Mouse (Mus musculus): ENCODE measurements around the gene Gzmd. TPM values are rescaled to one million over a fixed set of nuclear protein-coding genes. Genes with fewer than 3 reads are reported as not detected.
"Not testable (repeated sequence)": the region's sequence is repeated elsewhere in the genome, so short reads cannot be mapped to it uniquely, and the experiment has no call there.

Gzmd gene
- total RNA-seq (2021), result not detected
- long read RNA-seq, experiment 1, result 0 reads
- long read RNA-seq, experiment 2, result 0 reads

GRCm38 (mm10) chr14:56132508-56132907 lies at the start of gene Gzmd:
Gzmd (minus strand) TSS chr14:56132608.
- DNase-seq; intact Hi-C loops (cut with DNase I; ENCODE audit: low total_unique reads): not testable (repeated sequence)

GRCm38 (mm10) chr14:56177651-56178050 lies 45.2 kb upstream of the Gzmd start:
- intact Hi-C loops (cut with DNase I; ENCODE audit: low total_unique reads), result not testable (repeated sequence)
- peak; percentile 33 for DNase-seq

GRCm38 (mm10) chr14:56174499-56174898 lies 42.1 kb upstream of the Gzmd start, which contains the start of gene Gzmn:
Gzmn (minus strand) TSS chr14:56174599.
- intact Hi-C loops (cut with DNase I; ENCODE audit: low total_unique reads), result no loop called here
- DNase-seq, result no peak

- DNase-seq, result no peak
- intact Hi-C loops (cut with DNase I; ENCODE audit: low total_unique reads), result no loop called here
These were observed 41.0 kb upstream of the Gzmd start for GRCm38 (mm10) chr14:56173396-56173795.

GRCm38 (mm10) chr14:56172744-56173143 lies 40.3 kb upstream of the Gzmd start:
- no peak for DNase-seq
- intact Hi-C loops (cut with DNase I; ENCODE audit: low total_unique reads), result no loop called here

GRCm38 (mm10) chr14:56168009-56168408 lies 35.6 kb upstream of the Gzmd start:
- DNase-seq, result no peak
- intact Hi-C loops (cut with DNase I; ENCODE audit: low total_unique reads), result no loop called here

GRCm38 (mm10) chr14:56162109-56162508 lies 29.7 kb upstream of the Gzmd start:
- intact Hi-C loops (cut with DNase I; ENCODE audit: low total_unique reads), result no loop called here
- no peak for DNase-seq

- DNase-seq; intact Hi-C loops (cut with DNase I; ENCODE audit: low total_unique reads): not testable (repeated sequence)
These were observed 27.1 kb upstream of the Gzmd start, which contains the start of gene Gzmg for GRCm38 (mm10) chr14:56159479-56159878. Gzmg (minus strand) TSS chr14:56159579.

GRCm38 (mm10) chr14:56155340-56155739 lies 22.9 kb upstream of the Gzmd start:
- no peak for DNase-seq
- intact Hi-C loops (cut with DNase I; ENCODE audit: low total_unique reads), result no loop called here

GRCm38 (mm10) chr14:56133675-56134074 lies 1.3 kb upstream of the Gzmd start:
- DNase-seq; intact Hi-C loops (cut with DNase I; ENCODE audit: low total_unique reads): not testable (repeated sequence)

GRCm38 (mm10) chr14:56128341-56128740 lies 4.1 kb downstream of the Gzmd start:
- DNase-seq, result no peak
- intact Hi-C loops (cut with DNase I; ENCODE audit: low total_unique reads), result no loop called here

GRCm38 (mm10) chr14:56123516-56123915 lies 8.9 kb downstream of the Gzmd start:
- DNase-seq, result no peak
- intact Hi-C loops (cut with DNase I; ENCODE audit: low total_unique reads), result no loop called here

GRCm38 (mm10) chr14:56120525-56120924 lies 11.9 kb downstream of the Gzmd start, which contains the start of gene Gzme:
Gzme (minus strand) TSS chr14:56120625.
- no peak for DNase-seq
- intact Hi-C loops (cut with DNase I; ENCODE audit: low total_unique reads), result no loop called here

- intact Hi-C loops (cut with DNase I; ENCODE audit: low total_unique reads); DNase-seq: not testable (repeated sequence)
These were observed 16.7 kb downstream of the Gzmd start for GRCm38 (mm10) chr14:56115531-56116310.

GRCm38 (mm10) chr14:56105447-56106180 lies 26.8 kb downstream of the Gzmd start:
- DNase-seq, result no peak
- intact Hi-C loops (cut with DNase I; ENCODE audit: low total_unique reads), result no loop called here

GRCm38 (mm10) chr14:56105016-56105415 lies 27.4 kb downstream of the Gzmd start:
- intact Hi-C loops (cut with DNase I; ENCODE audit: low total_unique reads), result no loop called here

GRCm38 (mm10) chr14:56103452-56103851 lies 29.0 kb downstream of the Gzmd start:
- intact Hi-C loops (cut with DNase I; ENCODE audit: low total_unique reads), result no loop called here
- no peak for DNase-seq

More at GRCm38 (mm10) chr14:56105016-56105415, 27.4 kb downstream of the Gzmd start:
- no peak for DNase-seq

GRCm38 (mm10) chr14:56102386-56102785 lies 30.0 kb downstream of the Gzmd start, which contains the start of gene Ctsg:
Ctsg (minus strand) TSS chr14:56102574.
- intact Hi-C loops (cut with DNase I; ENCODE audit: low total_unique reads), result no loop called here

GRCm38 (mm10) chr14:56098940-56099339 lies 33.5 kb downstream of the Gzmd start:
- no peak for DNase-seq
- intact Hi-C loops (cut with DNase I; ENCODE audit: low total_unique reads), result no loop called here

More at GRCm38 (mm10) chr14:56102386-56102785, 30.0 kb downstream of the Gzmd start, which contains the start of gene Ctsg:
- DNase-seq, result no peak

- intact Hi-C loops (cut with DNase I; ENCODE audit: low total_unique reads), result no loop called here
- no peak for DNase-seq
These were observed 34.8 kb downstream of the Gzmd start for GRCm38 (mm10) chr14:56097597-56097996.

Measured in gastrocnemius, postnatal 14 days (tissue).